Mouse (Mus musculus): Measurements from ENCODE around the gene Eci2. TPM values are rescaled to one million over a fixed set of nuclear protein-coding genes. Genes with fewer than 3 reads are reported as not detected.
"Not testable (repeated sequence)": the region's sequence is repeated elsewhere in the genome, so short reads cannot be mapped to it uniquely, and the experiment has no call there.

The Eci2 gene
- 10 to 100 TPM; 42.7 to 49.5 TPM for total RNA-seq (2021)

- no peak for DNase-seq
These were observed at the start of gene Eci2 for GRCm38 (mm10) chr13:35026879-35027278. Eci2 (minus strand) TSS chr13:35027096.

- DNase-seq, result no peak
These were observed 48.0 kb upstream of the Eci2 start for GRCm38 (mm10) chr13:35074862-35075261.

DNA sequence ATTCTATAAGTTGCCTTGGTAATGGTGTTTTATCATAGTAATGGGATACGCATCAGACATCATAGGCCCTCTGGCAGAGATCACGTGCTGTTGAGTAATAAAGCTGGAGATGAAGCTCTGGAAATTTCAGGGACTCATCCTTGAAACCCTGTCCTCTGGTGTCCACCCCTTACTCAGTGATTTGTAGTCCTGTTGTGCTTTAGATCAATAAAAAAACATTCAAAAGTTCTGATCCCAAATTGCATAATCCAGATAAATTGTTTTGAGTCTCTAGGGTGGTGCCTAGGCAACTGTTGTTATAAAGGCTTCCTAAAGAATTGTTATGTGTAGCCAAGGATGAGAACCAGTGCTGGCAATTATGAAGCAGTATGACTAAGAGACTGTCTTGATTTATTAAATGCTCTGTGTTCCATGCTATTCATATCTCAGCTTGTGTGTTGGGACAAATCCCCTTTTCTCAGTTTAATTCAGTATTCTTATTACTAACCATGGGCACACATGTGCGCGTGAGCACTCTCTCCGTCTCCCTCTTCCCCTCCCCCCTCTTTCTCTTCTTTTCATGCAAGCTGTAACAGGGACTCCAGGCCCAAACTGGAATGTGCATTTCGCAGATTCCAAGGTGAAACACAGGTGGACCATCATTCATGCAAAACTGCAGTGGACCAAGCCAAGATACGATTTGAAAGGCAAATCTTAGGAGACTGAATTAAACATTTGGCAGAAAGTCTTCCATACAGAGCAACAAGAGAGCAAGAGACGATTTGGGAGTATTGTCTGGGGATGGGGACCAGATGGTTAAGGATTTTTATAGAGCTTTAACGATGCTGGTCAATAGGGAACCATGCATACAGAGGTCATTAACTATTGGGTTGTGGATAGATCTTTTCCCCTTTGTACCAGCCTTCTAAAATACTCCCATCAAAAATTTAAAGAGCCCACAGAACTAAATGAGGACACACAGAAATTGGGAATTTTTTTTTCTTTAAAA, 43.9 kb upstream of the Eci2 start:
- no peak for DNase-seq

- no peak for DNase-seq
These were observed 40.2 kb upstream of the Eci2 start for GRCm38 (mm10) chr13:35067084-35067483.

DNA sequence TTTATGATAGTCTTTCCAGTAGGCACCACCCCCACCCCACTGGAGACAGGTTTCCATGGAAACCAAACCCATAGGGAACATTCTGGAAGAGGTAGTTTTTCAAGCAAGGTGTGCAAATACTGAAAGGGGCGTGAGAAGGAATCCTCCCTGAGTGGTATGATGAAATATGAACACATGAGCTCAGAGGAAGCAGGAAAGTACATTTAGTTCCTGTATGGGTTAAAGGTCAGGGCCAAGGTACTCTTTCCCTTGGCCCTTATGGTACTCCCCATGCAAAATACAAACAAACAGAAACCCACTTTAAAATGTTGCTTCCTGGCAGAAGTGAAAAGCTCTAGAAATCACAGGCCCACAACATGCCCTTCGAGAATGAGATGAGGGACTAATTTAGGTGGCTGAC, 39.1 kb upstream of the Eci2 start:
- DNase-seq, result no peak

- DNase-seq, result no peak
These were observed 37.5 kb upstream of the Eci2 start for GRCm38 (mm10) chr13:35064381-35064780.

DNA sequence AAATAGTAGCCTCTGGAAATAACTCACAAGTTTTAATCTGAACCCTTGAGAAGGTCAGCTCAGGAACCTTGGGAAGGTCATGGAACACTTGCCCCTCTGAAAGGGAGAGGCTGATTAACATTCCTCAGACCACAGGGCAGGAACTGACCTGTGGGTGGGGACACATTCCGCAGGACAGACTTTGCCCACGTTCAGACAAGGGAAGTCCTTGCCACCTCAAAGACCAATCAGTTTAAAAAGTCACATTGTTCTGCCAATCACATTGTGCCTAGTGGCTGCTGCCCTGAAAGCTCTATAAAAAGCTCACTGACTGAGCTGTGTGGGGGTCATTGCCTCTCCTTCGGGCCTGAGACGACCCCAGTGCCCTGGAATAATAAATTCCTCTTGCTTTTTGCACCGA, 31.2 kb upstream of the Eci2 start:
- DNase-seq, result no peak

DNA sequence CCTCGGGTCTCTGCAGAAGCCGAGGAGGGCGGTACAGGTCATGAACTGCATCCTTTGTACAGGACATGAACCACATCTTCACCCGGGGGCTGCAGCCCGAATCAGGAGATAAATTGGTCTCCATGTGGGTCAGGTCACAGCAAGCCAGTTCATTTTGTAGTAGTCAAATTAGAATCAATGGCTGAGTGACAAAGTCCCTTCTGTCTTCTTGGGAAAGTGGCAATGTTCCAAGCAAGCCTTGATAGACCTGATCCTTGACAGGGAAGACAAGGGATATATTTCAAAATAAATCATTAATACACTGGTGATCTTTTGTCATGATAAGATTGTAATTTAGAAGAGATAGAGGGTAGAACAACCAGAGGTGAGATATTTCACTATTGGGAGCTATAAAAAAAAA, 9.6 kb upstream of the Eci2 start:
- DNase-seq, result no peak

DNA sequence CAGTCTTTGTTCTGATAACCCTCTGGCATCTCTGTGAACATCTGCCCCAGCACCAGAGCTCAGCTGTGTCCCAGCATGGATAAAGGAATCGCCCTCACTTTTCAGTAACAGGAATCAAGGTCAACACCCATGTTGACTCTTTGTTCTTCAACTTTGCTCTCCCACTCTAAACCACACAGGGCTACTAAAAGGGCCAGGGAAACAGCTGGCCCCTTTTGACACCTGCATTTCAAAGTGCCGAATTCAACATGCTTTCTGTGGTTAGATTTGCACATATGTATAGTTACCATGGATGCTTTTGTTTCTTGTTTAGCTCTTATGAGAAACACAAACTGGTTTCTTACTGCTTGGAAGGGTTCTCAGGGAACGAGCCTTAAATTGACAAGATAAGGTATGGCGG, 8.8 kb upstream of the Eci2 start:
- no peak for DNase-seq

DNA sequence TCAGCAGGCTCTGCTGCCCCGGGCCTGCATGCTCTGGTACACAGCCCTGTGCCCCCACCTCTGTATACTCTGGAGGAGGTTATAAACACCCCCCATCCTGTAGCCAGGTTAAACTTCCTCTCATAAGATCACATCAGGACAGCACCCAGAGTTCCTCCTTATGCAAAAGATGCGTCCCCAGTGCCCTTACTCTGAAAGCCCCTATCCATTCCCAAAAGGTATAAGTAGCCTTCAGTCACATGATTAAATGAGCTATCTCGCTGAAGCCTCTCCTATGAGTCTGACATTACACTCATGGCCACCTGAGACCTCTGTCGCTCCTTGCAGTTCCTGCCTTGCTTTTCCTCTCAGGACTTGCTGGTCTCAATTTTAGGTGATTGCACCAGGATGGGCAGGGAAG, 6.7 kb upstream of the Eci2 start:
- DNase-seq, result no peak

- no peak for DNase-seq
These were observed 4.8 kb upstream of the Eci2 start for GRCm38 (mm10) chr13:35031684-35032082.

DNA sequence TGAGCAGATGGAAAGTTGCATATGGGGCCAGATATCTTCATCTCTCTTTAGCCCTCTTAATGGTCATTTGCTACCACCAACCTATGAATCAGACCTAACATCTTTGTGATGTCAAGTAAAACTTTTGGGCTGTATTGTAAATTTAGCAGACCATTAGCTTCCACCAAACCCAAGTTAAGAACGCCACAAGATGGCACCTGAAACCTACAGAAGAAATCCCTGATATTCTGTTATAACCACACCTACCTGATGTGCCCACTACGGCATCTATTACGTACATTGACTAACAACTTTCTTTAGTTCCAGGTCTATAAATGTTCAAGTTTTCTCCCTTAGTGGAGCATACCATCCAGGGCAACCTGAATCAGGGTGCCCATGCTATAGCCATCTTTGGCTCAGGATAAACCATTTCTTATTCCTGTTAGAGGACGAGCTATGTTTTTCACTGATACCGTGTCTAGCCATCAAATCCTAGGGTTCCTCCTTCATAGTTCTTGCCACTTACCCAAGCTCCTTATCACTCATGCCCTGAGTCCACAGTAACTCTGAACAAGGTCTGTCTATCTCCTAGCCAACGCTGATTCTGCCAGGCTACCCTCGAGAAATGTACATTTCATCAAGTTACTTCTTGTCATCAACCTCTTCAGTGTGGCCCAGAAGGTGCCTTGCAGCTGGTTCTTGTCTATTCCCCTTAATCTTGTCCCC, 4.2 kb upstream of the Eci2 start:
- DNase-seq, result no peak

DNA sequence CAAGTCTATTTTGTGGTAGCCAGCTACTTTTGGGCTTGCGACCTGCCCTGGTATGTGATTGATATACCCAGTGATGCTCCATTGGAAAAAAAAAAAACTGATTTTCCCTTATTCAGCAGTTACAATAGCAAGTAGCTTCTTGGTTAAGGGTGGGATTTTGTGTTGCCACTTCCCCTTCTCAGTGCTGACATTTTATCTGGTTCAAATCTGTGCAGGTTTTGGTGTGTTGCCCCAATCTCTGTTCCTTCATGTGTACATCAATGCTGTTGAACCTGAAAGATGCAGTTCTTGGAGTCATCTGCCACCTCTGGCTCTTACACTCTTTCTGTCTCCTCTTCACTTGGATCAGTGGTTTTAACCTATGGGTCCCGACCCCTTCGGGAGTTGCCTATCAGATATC, 1.5 kb upstream of the Eci2 start:
- DNase-seq, result no peak

DNA sequence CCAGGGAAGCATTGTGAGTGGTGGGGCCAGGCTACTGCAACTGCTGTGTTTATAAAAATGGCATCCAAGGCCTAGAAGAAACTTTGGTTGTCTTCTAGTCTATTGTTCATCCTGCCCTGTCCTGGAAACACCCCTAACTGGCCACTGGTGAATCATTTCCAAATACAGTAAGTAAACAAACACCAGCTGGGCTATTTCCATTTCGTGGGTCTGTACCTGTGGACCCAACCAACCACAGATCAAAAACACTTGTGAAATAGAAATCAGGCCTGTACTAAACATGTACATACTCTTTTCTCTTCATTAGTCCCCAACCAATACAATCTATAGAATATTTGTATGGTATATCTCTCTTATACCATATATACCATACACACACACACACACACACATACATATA, 3.5 kb downstream of the Eci2 start:
- DNase-seq, result not testable (repeated sequence)

DNA sequence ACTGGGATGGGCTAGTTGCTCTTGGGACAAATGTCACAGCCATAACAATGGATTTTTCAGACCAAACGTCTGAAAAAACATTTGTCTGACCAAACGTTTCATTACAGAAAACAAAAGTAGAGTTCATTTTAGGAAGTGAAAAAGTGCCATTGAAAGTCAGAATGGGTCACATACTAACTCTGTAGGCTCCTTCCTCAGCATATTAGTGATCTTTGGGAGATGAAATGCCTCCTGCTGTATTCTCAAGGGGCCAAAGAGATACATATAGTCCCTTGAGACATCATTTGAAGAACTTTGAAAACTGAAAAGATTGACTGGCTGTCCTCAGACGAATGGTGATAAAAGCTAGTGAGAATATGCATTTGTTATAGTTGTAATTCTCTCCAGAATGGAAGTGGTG, 6.5 kb downstream of the Eci2 start:
- DNase-seq, result no peak

- no peak for DNase-seq
These were observed 7.9 kb downstream of the Eci2 start for GRCm38 (mm10) chr13:35018866-35019536.

GRCm38 (mm10) chr13:35017392-35017791, 9.5 kb downstream of the Eci2 start:
- DNase-seq, result no peak

GRCm38 (mm10) chr13:35016067-35016466, 10.8 kb downstream of the Eci2 start:
- no peak for DNase-seq

DNA sequence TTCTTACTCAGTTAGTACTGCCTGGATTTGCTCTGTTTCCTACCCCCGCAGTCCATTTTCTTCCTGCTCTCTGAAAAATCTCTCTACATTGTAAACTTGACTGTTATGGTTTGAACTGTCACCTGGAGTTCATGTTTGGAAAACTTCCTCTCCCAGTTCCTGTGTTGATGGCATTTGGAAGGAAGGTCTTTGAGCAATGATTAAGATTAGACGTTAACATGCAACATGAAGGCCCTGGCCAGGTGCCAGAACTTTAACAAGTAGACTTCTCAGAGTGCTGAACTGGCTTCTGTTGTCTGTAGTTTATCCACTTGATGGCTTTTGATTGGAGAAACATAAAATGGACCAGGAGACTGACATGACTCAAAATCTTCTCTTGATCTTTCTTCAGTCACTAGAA, 31.0 kb downstream of the Eci2 start:
- no peak for DNase-seq

DNA sequence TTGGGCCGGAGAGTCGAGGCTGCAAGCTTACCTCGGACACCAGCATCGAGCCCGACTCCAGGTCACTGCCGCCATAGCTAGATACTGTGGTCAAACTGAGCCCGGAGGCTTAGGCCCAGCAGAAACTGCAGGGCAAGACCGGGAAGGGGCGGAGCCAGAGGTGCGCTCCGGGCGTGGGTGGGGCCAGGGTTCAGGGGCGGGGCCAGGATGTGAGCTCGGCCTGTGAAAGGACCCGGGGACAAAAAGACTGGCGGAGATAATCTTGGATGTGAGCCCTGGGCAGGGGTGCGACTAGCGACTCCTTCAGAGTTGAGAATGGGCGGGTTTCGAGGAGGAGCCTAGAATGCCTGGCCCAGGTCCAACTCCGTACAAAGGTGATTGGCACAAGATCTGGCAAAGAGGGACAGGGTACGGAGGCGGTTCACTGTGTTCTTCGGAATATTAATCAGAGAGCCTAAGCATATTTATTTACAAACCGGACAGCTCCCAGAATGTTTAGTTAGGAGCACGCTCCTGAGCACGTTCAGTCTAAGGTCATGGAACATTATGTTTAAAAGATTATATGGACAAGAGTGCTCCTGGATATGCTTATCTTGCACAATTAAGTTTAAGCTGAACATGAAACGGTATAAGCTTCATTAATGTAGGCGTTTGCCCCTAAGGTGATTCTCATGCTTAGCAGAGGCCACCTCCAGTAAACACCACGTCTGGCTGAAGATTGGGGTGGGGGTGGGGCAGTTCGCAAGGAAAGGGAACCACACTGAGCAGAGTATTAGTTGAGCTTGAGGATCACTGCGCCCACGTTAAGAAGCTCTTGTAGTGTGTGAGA, 32.7 kb downstream of the Eci2 start:
- peak; percentile 86 to 87 for DNase-seq

DNA sequence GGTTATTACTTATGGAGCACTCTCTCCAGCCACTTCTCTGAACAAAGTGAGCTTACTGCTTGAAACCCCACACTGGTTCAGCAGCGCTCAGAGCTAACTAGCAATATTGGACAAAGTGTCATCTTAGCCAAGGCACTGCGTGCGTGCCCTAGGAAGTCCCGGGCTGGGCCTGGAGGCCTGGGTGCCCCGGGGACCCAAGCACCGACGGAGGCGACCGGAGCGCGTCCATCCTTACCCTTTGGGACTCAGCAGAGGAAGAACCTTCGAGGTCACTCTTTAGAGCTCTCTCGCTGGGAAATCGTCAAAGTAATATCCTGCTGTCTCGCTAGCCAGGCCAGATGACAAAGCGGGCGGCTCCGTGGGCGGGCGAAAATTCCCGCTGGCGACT, 33.3 kb downstream of the Eci2 start:
- DNase-seq, result no peak

DNA sequence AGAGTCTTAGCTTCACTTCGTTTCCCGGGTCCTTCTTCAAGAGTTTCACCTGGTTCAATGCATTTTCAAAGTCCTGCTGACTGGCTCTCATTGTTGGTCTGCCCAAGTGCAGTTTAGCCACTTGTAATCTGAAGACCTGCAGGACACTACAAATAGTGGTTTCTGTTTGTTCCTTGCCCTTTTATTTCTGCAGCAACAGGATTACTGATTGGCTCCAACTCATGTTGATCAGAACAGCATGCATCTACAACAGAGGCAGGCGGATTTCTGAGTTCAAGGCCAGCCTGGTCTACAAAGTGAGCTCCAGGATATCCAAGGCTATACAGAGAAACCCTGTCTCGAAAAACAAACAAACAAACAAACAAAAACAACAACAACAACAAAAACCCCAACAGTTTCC, 33.8 kb downstream of the Eci2 start:
- no peak for DNase-seq

All from layer of hippocampus, postnatal 36 days (tissue).